Mouse (Mus musculus): ENCODE measurements around the gene Cacna2d3.

GRCm38 (mm10) chr14:29577786-29578185, 143.9 kb downstream of the Cacna2d3 start:
- TF ChIP-seq POLR2A (IDR thresholded peaks at IDR 0.05; ENCODE audit: low read depth, low read length) (no peak), CTCF (conservative IDR thresholded peaks at IDR 0.05; ENCODE audit: insufficient read depth, insufficient read length, low read depth, low read length) (no peak)

Measured in kidney, adult 2 months (tissue).